Mouse (Mus musculus) megakaryocyte-erythroid progenitor cell, adult 5-6 weeks (primary cell): ENCODE data around the gene Stra8. TPM values are rescaled to one million over a fixed set of nuclear protein-coding genes. Genes with fewer than 3 reads are reported as not detected.

ENCODE experiments used
- ATAC-seq: replicated peaks from 2 replicates; pipeline ENCODE4 v1.8.0; 2016; ENCODE audit warnings: mild to moderate bottlenecking, inconsistent platforms; ENCODE audit not compliant: severe bottlenecking, poor library complexity, low FRiP score, low TSS enrichment
- total RNA-seq, 2 experiments: library from RNA; stranded (forward) in 1 of 2; stranded (reverse) in 1 of 2; fragments of 200-1000, 215-1000 nt in 1 of 2; fragments of >200 nt in 1 of 2; fragmentation: Nextera tagmentation in 1 of 2; gene quantifications; 2 replicates each; pipeline ENCODE4 v1.2.3; 2014 to 2017

Gene Stra8
- total RNA-seq, 2 experiments from 2014 or later = not detected

GRCm38 (mm10) chr6:34936743-34937142 lies 16.8 kb downstream of the Stra8 start:
- ATAC-seq = 0 out of 2 replicates have a peak, but pooled peaks have one; percentile 13

GRCm38 (mm10) chr6:34938280-34938928 lies 18.4 kb downstream of the Stra8 start:
- ATAC-seq = no peak

- no peak for ATAC-seq
These were observed 19.0 kb downstream of the Stra8 start for GRCm38 (mm10) chr6:34938929-34939325.

- no peak for ATAC-seq
These were observed 19.5 kb downstream of the Stra8 start for GRCm38 (mm10) chr6:34939451-34939850.

- ATAC-seq = no peak
These were observed 21.5 kb downstream of the Stra8 start for GRCm38 (mm10) chr6:34941496-34941895.

- ATAC-seq = no peak
These were observed 22.5 kb downstream of the Stra8 start for GRCm38 (mm10) chr6:34942446-34942845.

GRCm38 (mm10) chr6:34943499-34943898 lies 23.5 kb downstream of the Stra8 start:
- no peak for ATAC-seq

- ATAC-seq = no peak
These were observed 26.6 kb downstream of the Stra8 start for GRCm38 (mm10) chr6:34946486-34947079.

- no peak for ATAC-seq
These were observed 28.5 kb downstream of the Stra8 start for GRCm38 (mm10) chr6:34948461-34948860.

- no peak for ATAC-seq
These were observed 31.6 kb downstream of the Stra8 start for GRCm38 (mm10) chr6:34951518-34951917.

- ATAC-seq = no peak
These were observed 32.1 kb downstream of the Stra8 start for GRCm38 (mm10) chr6:34951956-34952667.

GRCm38 (mm10) chr6:34954926-34955861 lies 35.2 kb downstream of the Stra8 start:
- ATAC-seq = peak; percentile 93

GRCm38 (mm10) chr6:34955862-34956241 lies 35.9 kb downstream of the Stra8 start:
- ATAC-seq = no peak

- ATAC-seq = no peak
These were observed 39.2 kb downstream of the Stra8 start for GRCm38 (mm10) chr6:34959131-34959530.

- ATAC-seq = no peak
These were observed 44.6 kb downstream of the Stra8 start for GRCm38 (mm10) chr6:34964550-34964949.

- ATAC-seq = peak; percentile 50; the same call in 1 of the 2 replicates
These were observed 46.0 kb downstream of the Stra8 start for GRCm38 (mm10) chr6:34965819-34966539.

- ATAC-seq = no peak
These were observed 51.2 kb downstream of the Stra8 start for GRCm38 (mm10) chr6:34971181-34971580.

GRCm38 (mm10) chr6:34979291-34979690 lies 59.3 kb downstream of the Stra8 start:
- no peak for ATAC-seq

GRCm38 (mm10) chr6:34980661-34981060 lies 60.7 kb downstream of the Stra8 start:
- peak; percentile 63 for ATAC-seq
